Mouse (Mus musculus): ENCODE measurements around the gene Galc.

Gene Galc

GRCm38 (mm10) chr12:98258845-98259517 is at the start of gene Galc:
Gene Galc (minus strand): TSS chr12:98259459.
- peak; percentile 93 to 94 for DNase-seq

GRCm38 (mm10) chr12:98307179-98307915 is 48.1 kb upstream of the Galc start:
- DNase-seq = no peak

- no peak for DNase-seq
Measured at GRCm38 (mm10) chr12:98303013-98303412, 43.8 kb upstream of the Galc start.

GRCm38 (mm10) chr12:98301980-98302379 is 42.7 kb upstream of the Galc start:
- DNase-seq = no peak

GRCm38 (mm10) chr12:98294241-98294640 is 35.0 kb upstream of the Galc start:
- DNase-seq = no peak

GRCm38 (mm10) chr12:98292278-98292677 is 33.0 kb upstream of the Galc start:
- no peak for DNase-seq

- DNase-seq = no peak
Measured at GRCm38 (mm10) chr12:98290475-98290874, 31.2 kb upstream of the Galc start.

- DNase-seq = no peak
Measured at GRCm38 (mm10) chr12:98284477-98284876, 25.2 kb upstream of the Galc start.

- DNase-seq = no peak
Measured at GRCm38 (mm10) chr12:98283487-98283860, 24.2 kb upstream of the Galc start.

- no peak for DNase-seq
Measured at GRCm38 (mm10) chr12:98282776-98283486, 23.7 kb upstream of the Galc start.

- no peak for DNase-seq
Measured at GRCm38 (mm10) chr12:98280996-98281395, 21.7 kb upstream of the Galc start.

- peak in 1 of 2 experiments; percentile 66 for DNase-seq
Measured at GRCm38 (mm10) chr12:98280530-98280929, 21.3 kb upstream of the Galc start.

- DNase-seq = no peak
Measured at GRCm38 (mm10) chr12:98272433-98272832, 13.2 kb upstream of the Galc start.

- no peak for DNase-seq
Measured at GRCm38 (mm10) chr12:98270810-98271566, 11.7 kb upstream of the Galc start.

- DNase-seq = no peak
Measured at GRCm38 (mm10) chr12:98269791-98270745, 10.8 kb upstream of the Galc start.

GRCm38 (mm10) chr12:98268441-98269369 is 9.4 kb upstream of the Galc start, which contains the start of gene Gpr65:
Gene Gpr65 (plus strand): TSS chr12:98268635.
- DNase-seq = no peak

- no peak for DNase-seq
Measured at GRCm38 (mm10) chr12:98265697-98266096, 6.4 kb upstream of the Galc start.

- DNase-seq = no peak
Measured at GRCm38 (mm10) chr12:98259518-98259852, 226 bp upstream of the Galc start.

GRCm38 (mm10) chr12:98258371-98258844 is 851 bp downstream of the Galc start:
- peak; percentile 43 to 54 for DNase-seq

GRCm38 (mm10) chr12:98255373-98255995 is 3.8 kb downstream of the Galc start:
- peak; percentile 16 to 68 for DNase-seq
